Mouse (Mus musculus) pancreas, adult 10 weeks (tissue): ENCODE measurements around the gene Mettl26. TPM values are rescaled to one million over a fixed set of nuclear protein-coding genes. Genes with fewer than 3 reads are reported as not detected.

ENCODE experiments used
- polyA plus RNA-seq: library from polyadenylated mRNA; stranded (reverse); fragments of 350-450 nt; fragmentation: Illumina TruSeq; extraction: RNeasy Lipid Tissue Mini Kit (QIAGEN cat#74804); gene quantifications from one replicate; pipeline ENCODE4 v1.2.3, GENCODE M21; 2015; ENCODE audit warnings: low read depth, low replicate concordance; ENCODE audit not compliant: insufficient read depth

Mettl26 gene
- polyA plus RNA-seq = 26.2 TPM

GRCm38 (mm10) chr17:25874721-25875170, at the start of gene Mettl26:
Gene Mettl26 (plus strand): TSS chr17:25875074.

GRCm38 (mm10) chr17:25828712-25829557, 45.9 kb upstream of the Mettl26 start, which contains the start of gene Jmjd8:
Gene Jmjd8 (plus strand): TSS chr17:25828867.

DNA sequence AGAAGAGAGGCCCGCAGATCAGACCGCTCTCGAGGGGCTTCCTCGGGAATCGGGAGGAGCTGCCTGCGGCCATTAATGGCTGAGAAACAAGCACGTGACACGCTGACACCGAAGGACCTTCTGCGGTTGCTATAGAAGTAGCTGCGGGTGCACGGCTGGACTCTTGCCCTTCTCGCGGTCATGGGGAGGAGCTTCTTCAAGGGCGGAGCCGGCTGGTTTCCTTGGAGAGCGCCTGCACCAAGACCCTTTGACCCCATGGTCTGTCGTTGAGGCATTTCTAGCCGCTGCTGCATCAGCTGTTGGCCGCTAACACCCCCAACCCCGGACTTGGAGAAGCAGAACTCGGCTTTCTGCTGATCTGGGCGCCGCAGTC, 41.6 kb upstream of the Mettl26 start, which contains the start of gene Stub1:
TSS of gene Stub1 (minus strand) at position 114 of the 373 bp plus-strand sequence.

GRCm38 (mm10) chr17:25837076-25837410, 37.8 kb upstream of the Mettl26 start, which contains the start of gene Rhbdl1:
Gene Rhbdl1 (minus strand): TSS chr17:25837295.

GRCm38 (mm10) chr17:25841117-25841880, 33.6 kb upstream of the Mettl26 start, which contains the start of gene Gm20683:
Gene Gm20683 (minus strand): TSS chr17:25841763.

GRCm38 (mm10) chr17:25844396-25844901, 30.4 kb upstream of the Mettl26 start, which contains the start of gene Rhot2:
Gene Rhot2 (minus strand): TSS chr17:25844851.

DNA sequence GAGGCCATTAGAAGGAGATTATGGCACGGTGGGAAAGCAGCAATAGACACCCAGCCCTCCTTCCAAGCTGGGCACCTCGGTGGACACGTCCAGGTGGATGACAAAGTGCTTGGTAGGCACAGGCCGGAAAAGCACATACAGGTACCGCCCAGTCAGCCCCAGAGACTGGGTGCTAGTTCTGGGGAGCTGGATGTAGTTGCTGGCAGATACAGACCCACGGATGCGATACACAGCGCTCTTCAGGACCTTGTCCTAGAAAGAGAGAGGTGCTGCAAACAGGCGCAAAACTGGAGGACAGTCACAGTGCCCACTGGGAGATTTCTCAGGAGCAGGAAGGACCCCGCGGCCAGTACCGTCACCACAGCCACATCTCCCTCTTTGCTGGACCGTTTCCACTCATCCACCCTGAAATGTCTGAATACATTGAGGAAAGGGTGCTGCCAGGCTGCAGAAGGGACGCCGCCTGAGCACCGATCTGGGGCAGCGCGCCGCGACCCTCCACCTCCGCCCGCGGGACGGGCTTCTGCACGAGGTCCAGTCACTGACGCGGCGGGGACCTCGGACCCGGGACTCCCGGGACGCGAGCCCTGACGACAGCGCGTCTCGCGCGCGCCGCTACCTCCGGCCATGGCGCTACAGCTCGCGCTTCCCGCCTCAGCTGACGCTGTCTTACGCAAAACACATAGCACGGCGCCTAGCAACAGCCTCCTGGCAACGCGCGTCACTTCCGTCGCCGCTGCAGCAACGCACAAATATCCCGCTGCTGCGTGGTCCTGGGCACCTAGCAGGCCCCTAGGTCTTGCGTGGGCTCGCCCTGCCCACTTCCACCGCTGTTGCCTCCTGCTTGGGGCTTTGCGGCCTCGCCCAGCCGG, 13.8 kb upstream of the Mettl26 start, which contains the start of gene Wdr90:
TSS of gene Wdr90 (minus strand) at position 670 of the 872 bp plus-strand sequence.

DNA sequence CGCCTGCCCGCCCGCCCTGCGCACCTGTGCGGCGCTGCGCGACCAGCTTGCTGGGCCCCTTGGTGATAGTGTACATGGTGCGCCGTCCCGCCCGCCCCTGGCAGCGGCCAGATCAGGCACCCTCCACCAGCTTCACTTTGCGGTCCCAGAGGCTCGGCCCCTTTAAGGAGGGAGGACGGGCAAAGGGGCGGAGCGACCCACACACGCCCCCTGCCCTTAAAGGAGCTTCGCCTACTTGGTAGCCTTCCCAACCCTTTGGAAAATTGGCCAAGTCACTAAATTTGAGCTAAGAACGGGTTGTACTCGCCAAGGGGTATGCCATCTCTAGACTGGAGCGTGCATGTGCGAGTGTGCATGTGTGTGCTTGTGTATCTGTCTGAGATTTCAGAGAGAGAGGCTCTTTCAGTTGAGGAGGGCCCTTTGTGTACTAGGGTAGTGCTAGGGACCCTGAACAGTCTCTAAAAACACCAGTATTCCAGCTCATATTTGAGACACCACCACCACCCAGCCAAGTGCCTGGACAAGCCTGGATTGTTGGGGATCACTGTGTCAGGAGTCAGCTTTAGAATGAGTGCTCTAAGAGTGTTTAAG, 6.2 kb upstream of the Mettl26 start, which contains the start of gene Mcrip2:
TSS of gene Mcrip2 (minus strand) at position 164 of the 591 bp plus-strand sequence.

DNA sequence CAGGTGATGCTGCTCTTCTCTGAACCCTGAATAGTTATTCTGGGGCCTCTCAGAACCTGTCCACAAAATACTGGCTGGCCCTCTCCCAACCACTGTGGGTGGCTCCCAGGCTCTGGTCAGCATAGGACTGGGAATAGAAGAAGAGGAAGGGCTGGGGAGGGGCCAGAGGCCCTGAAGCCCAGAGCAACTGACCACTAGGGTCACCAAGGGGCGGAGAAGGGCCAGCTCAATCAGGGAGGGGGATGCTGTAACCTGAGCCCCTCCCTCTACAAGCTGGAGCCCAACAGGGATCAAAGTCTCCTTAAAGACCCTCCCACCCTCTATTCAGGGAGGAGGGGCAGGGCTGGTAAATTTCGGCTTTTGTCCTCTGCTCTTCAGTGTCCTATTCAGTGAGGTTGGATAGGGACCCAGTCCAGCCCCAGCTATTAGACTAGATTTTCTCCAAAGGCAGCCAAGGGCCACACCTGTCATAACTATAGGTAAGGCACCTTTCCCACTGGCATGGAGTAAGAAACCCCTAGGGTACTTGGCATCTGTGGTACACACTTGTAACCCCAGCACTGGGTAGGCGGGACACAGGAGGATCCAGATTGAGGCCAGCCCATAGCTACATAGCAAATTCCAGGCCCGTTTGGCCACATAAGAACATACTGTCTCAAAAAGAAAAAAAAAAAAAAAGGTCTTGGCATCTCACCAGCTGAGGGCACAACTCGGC, 5.5 kb downstream of the Mettl26 start, which contains the start of gene Wfikkn1:
TSS of gene Wfikkn1 (minus strand) at position 663 of the 715 bp plus-strand sequence.

GRCm38 (mm10) chr17:25919144-25919785, 44.4 kb downstream of the Mettl26 start, which contains the start of gene Rab40c:
Gene Rab40c (minus strand): TSS chr17:25919727.

Other genes with a start within 250 kb of the Mettl26 start
- not detected for gene Gng13, start 157.9 kb upstream of the Mettl26 start, polyA plus RNA-seq
- gene Chtf18, start 147.7 kb upstream of the Mettl26 start, polyA plus RNA-seq = 1.3 TPM
- gene Rpusd1, start 147.4 kb upstream of the Mettl26 start, polyA plus RNA-seq = 4.7 TPM
- not detected for gene Mslnl, start 139.0 kb upstream of the Mettl26 start, polyA plus RNA-seq
- gene Msln, start 120.7 kb upstream of the Mettl26 start, polyA plus RNA-seq = 29.2 TPM
- 9.7 TPM for gene Narfl, start 101.3 kb upstream of the Mettl26 start, polyA plus RNA-seq
- 9.3 TPM for gene Haghl, start 89.4 kb upstream of the Mettl26 start, polyA plus RNA-seq
- not detected for gene Ccdc78, start 88.5 kb upstream of the Mettl26 start, polyA plus RNA-seq
- gene Fam173a, start 82.2 kb upstream of the Mettl26 start, polyA plus RNA-seq = 35.5 TPM
- not detected for gene AC134908.4, start 79.4 kb upstream of the Mettl26 start, polyA plus RNA-seq
- gene Metrn, start 77.9 kb upstream of the Mettl26 start, polyA plus RNA-seq = 7.6 TPM
- gene Fbxl16, start 66.0 kb upstream of the Mettl26 start, polyA plus RNA-seq = 9.7 TPM
- gene Wdr24, start 51.4 kb upstream of the Mettl26 start, polyA plus RNA-seq = 5.2 TPM
- 31.5 TPM for gene Jmjd8, start 46.2 kb upstream of the Mettl26 start, polyA plus RNA-seq
- gene Stub1, start 41.7 kb upstream of the Mettl26 start, polyA plus RNA-seq = 46.1 TPM
- 2.8 TPM for gene Rhbdl1, start 37.8 kb upstream of the Mettl26 start, polyA plus RNA-seq
- gene Gm20683, start 33.3 kb upstream of the Mettl26 start, polyA plus RNA-seq = 4.0 TPM
- 10.2 TPM for gene Rhot2, start 30.2 kb upstream of the Mettl26 start, polyA plus RNA-seq
- 13.6 TPM for gene Wdr90, start 13.6 kb upstream of the Mettl26 start, polyA plus RNA-seq
- 44.5 TPM for gene Mcrip2, start 6.3 kb upstream of the Mettl26 start, polyA plus RNA-seq
- 1.3 TPM for gene Wfikkn1, start 5.8 kb downstream of the Mettl26 start, polyA plus RNA-seq
- 5.7 TPM for gene Rab40c, start 44.7 kb downstream of the Mettl26 start, polyA plus RNA-seq
- gene Pigq, start 69.9 kb downstream of the Mettl26 start, polyA plus RNA-seq = 18.6 TPM
- not detected for gene Nhlrc4, start 69.9 kb downstream of the Mettl26 start, polyA plus RNA-seq
- gene A930017K11Rik, start 77.5 kb downstream of the Mettl26 start, polyA plus RNA-seq = not detected
- 8.6 TPM for gene Capn15, start 110.7 kb downstream of the Mettl26 start, polyA plus RNA-seq
- gene Rab11fip3, start 194.5 kb downstream of the Mettl26 start, polyA plus RNA-seq = 6.4 TPM
- 6.9 TPM for gene Decr2, start 215.3 kb downstream of the Mettl26 start, polyA plus RNA-seq
- gene Nme4, start 220.5 kb downstream of the Mettl26 start, polyA plus RNA-seq = 3.6 TPM
- gene Tmem8, start 238.2 kb downstream of the Mettl26 start, polyA plus RNA-seq = 21.1 TPM
- 25.2 TPM for gene Mrpl28, start 248.4 kb downstream of the Mettl26 start, polyA plus RNA-seq